Mouse (Mus musculus) layer of hippocampus, postnatal 10 days (tissue): ENCODE data around the gene Slc6a20b. TPM values are rescaled to one million over a fixed set of nuclear protein-coding genes. Genes with fewer than 3 reads are reported as not detected.

Experiments used
- DNase-seq, 2 experiments: peaks; one replicate each; pipeline ENCODE4 v3.0.0; 2021; ENCODE audit warnings: low spot score in 2 of 2
- total RNA-seq, 2 experiments: library from RNA; stranded (reverse); gene quantifications; 2 replicates each; pipeline ENCODE4 v1.2.3; 2021

Slc6a20b gene
- total RNA-seq, 2 experiments from 2014 or later: 0.46 to 0.74 TPM

DNA sequence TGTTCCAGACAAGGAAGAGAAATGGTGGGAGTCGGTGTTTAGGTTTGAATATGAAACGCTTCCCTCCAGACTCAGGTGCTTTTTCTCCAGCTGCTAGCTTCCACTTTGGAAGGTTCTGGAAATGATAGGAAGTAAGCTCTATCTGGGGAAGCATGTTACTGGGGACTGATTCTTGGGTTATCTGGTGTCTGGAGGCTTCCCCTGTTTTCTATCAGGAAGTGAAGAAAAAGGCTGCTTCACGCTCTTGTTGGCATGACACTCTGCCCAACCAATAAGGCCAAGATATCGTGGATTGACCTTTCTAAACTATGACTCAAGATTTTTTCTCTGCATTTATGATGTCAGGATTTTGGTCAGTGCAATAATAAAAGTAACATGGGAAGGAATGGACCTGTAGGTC is 37.2 kb downstream of the Slc6a20b start:
- DNase-seq: no peak

GRCm38 (mm10) chr9:123589240-123589910 is 43.0 kb downstream of the Slc6a20b start:
- DNase-seq: no peak

DNA sequence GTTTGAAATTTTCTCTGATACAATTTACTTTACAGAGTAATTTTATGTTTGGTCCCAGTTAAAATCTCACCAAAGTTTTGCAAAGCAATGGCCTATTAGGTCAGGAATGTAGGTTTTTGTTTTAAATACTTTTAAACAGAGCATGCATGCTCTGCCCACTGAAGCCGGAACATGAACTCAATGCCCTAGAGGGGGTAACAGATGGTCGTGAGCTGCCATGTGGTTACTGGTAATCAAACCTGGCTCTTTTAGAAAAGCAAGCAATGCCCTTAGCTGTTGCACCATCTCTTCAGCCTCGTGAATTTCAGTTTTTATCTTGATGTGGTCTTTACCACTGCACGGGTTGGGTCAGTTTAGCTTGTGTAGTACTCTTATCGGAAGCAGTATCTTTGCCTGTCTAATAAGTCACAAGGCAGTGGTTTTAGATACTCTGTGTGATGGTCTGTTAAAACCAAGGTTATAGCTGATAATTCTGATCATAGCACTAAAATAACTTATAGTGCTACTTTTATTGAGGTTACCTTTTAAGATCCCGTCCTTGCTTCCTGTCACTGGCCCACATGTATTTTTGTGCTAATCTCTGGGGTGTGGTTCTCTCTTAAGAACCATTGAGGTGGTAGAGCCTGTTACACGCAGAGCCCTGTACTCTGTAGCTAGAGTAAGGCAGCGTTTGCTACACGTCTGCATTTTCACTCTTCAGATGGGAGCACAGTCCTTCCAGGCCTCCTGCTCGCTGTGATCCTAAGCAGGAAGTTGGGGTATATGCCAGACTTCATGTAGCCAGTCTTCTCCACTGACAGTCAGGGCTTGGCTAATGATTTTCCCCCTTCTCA is 54.8 kb downstream of the Slc6a20b start:
- no peak for DNase-seq

GRCm38 (mm10) chr9:123554599-123554998 is 77.8 kb downstream of the Slc6a20b start:
- DNase-seq: no peak

Other genes with a start within 250 kb of the Slc6a20b start
- gene Limd1, start 153.9 kb downstream of the Slc6a20b start, total RNA-seq: 10 to 100 TPM in 1 of 2 experiments, 1 to 10 TPM in 1; 9.6 to 13.5 TPM
- 10 to 100 TPM; 41.1 to 44.5 TPM for gene Sacm1l, start 102.8 kb downstream of the Slc6a20b start, total RNA-seq
- gene Ccr9, start 45.9 kb upstream of the Slc6a20b start, total RNA-seq: under 1 TPM in 1 of 2 experiments, not detected in 1; 0.09 TPM
- 10 to 100 TPM; 12.4 to 19.4 TPM for gene Slc6a20a, start 46.3 kb upstream of the Slc6a20b start, total RNA-seq
- 10 to 100 TPM; 57.7 to 57.8 TPM for gene Lztfl1, start 85.1 kb upstream of the Slc6a20b start, total RNA-seq
- gene Cxcr6, start 173.9 kb upstream of the Slc6a20b start, total RNA-seq: not detected
- 10 to 100 TPM; 18.6 to 25.1 TPM for gene Fyco1, start 219.3 kb upstream of the Slc6a20b start, total RNA-seq
- not detected for gene Xcr1, start 229.5 kb upstream of the Slc6a20b start, total RNA-seq